18 mouse cellular contexts compared by ENCODE assay signal in genomic region chr11:105261601-105262351, GRCm38 (mm10). TPM values are rescaled to one million over a fixed set of nuclear protein-coding genes. Genes with fewer than 3 reads are reported as not detected.
A peak's percentile ranks its signal among the peaks of the same experiment; 100 is the strongest.
DNase-seq lines count a peak whose midpoint lies in the region; ATAC-seq and TF ChIP-seq lines count a peak whose summit lies in the region.
"Had no signal": no experiment of that assay in that cellular context is flagged by ENCODE, and none has a peak within 500 bp of the region (broad histone marks: within the 10 kb centered on the region; RNA-seq: fewer than 3 reads in every experiment).

No protein-coding gene starts in this region.

- H3K27ac ChIP-seq in intestine, embryonic 14.5 days (ENCODE audit: low read depth): no peak overlapping the region
- no peak overlapping the region for H3K27ac ChIP-seq in intestine, postnatal 0 days (ENCODE audit: low read depth, low read length)
- H3K27ac ChIP-seq in embryonic fibroblast, embryonic 13.5 days (ENCODE audit: insufficient read depth, low read length): peak overlapping the region; percentile 96
- H3K27ac ChIP-seq: hindbrain, embryonic 10.5 days; liver, embryonic 14.5 days; macrophage had no signal

- H3K9me3 ChIP-seq in intestine, embryonic 14.5 days (ENCODE audit: control insufficient read depth, low read length): no peaks in the 10 kb centered on the region
- no peaks in the 10 kb centered on the region for H3K9me3 ChIP-seq in intestine, postnatal 0 days (ENCODE audit: control insufficient read depth)
- H3K9me3 ChIP-seq: hindbrain, embryonic 10.5 days had no signal

- H3K27me3 ChIP-seq in intestine, embryonic 14.5 days (replicated peaks; ENCODE audit: control insufficient read depth, insufficient read depth, low read length): no peaks in the 10 kb centered on the region
- no peaks in the 10 kb centered on the region for H3K27me3 ChIP-seq in intestine, postnatal 0 days (replicated peaks; ENCODE audit: control insufficient read depth, insufficient read depth, low read length)
- H3K27me3 ChIP-seq: heart, embryonic 12.5 days had no signal

- no peak for TF ChIP-seq POLR2A in embryonic fibroblast, embryonic 13.5 days (IDR thresholded peaks at IDR 0.05; ENCODE audit: low read depth, low read length)

- H3K4me1 ChIP-seq in intestine, embryonic 14.5 days (replicated peaks; ENCODE audit: control insufficient read depth, insufficient read depth, low read length): no peaks in the 10 kb centered on the region; the same call in 1 of the 2 replicates
- no peaks in the 10 kb centered on the region for H3K4me1 ChIP-seq in intestine, postnatal 0 days (replicated peaks; ENCODE audit: control insufficient read depth, insufficient read depth, low read length)
- H3K4me1 ChIP-seq in embryonic fibroblast, embryonic 13.5 days (ENCODE audit: control insufficient read depth, insufficient read depth, low read length): peaks cover 18% of the 10 kb centered on the region
- H3K4me1 ChIP-seq: heart, embryonic 12.5 days; hindbrain, embryonic 10.5 days had no signal

- H3K36me3 ChIP-seq in intestine, embryonic 14.5 days (ENCODE audit: control insufficient read depth, insufficient read depth, low read length): peaks cover 68% of the 10 kb centered on the region
- H3K36me3 ChIP-seq in intestine, postnatal 0 days (ENCODE audit: control insufficient read depth, insufficient read depth): peaks cover 33% of the 10 kb centered on the region

- no peak for TF ChIP-seq CTCF in intestine, postnatal 0 days (IDR thresholded peaks at IDR 0.05; ENCODE audit: low read depth)
- no peak for TF ChIP-seq CTCF in embryonic fibroblast, embryonic 13.5 days (IDR thresholded peaks at IDR 0.05; ENCODE audit: borderline replicate concordance, insufficient read depth, low read length)

- WGBS in intestine, embryonic 14.5 days: 63% methylated on average over 4 of the region's 4 CpGs
- 76% methylated on average over 4 of the region's 4 CpGs for WGBS in intestine, postnatal 0 days

- H3K4me2 ChIP-seq in intestine, embryonic 14.5 days (ENCODE audit: low read length): no peak overlapping the region
- H3K4me2 ChIP-seq in intestine, postnatal 0 days (replicated peaks; ENCODE audit: low read depth): no peak overlapping the region
- H3K4me2 ChIP-seq: heart, embryonic 12.5 days had no signal

- 0 out of 2 replicates have a peak, but pooled peaks have one; percentile 19 for ATAC-seq in intestine, embryonic 14.5 days (replicated peaks; ENCODE audit: low FRiP score, low TSS enrichment, low read depth)
- no peak for ATAC-seq in intestine, postnatal 0 days
- ATAC-seq: midbrain, embryonic 16.5 days had no signal

- no peak overlapping the region for H3K4me3 ChIP-seq in intestine, embryonic 14.5 days (ENCODE audit: low read depth, low read length)
- H3K4me3 ChIP-seq in intestine, postnatal 0 days (ENCODE audit: low read depth, low read length): no peak overlapping the region
- H3K4me3 ChIP-seq in embryonic fibroblast, embryonic 13.5 days (ENCODE audit: insufficient read depth, low read length): no peak overlapping the region
- H3K4me3 ChIP-seq: heart, embryonic 12.5 days; hindbrain, embryonic 10.5 days had no signal

- no peak overlapping the region for H3K9ac ChIP-seq in intestine, embryonic 14.5 days (ENCODE audit: low read length)
- no peak overlapping the region for H3K9ac ChIP-seq in intestine, postnatal 0 days (ENCODE audit: low read depth, low read length)
- H3K9ac ChIP-seq: heart, embryonic 12.5 days; liver, embryonic 14.5 days had no signal

- no peak for DNase-seq in intestine, embryonic 14.5 days (ENCODE audit: low spot score)
- DNase-seq in embryo, embryonic 10.5 days (ENCODE audit: low spot score): peak; percentile 55
- DNase-seq in mesoderm, embryonic 11.5 days (ENCODE audit: low read depth, low spot score): peak; percentile 76
- no peak for DNase-seq in kidney, adult 18-20 months
- DNase-seq in gastrocnemius, postnatal 4 days (ENCODE audit: low spot score in 2 of 2): no peak
- DNase-seq: adrenal gland, postnatal 14 days; cerebellum, adult 2 months; gastrocnemius, postnatal 25 days; kidney, adult 8-10 months; right cerebral cortex, postnatal 4 days had no signal

RNA-seq across cellular contexts. Expression of gene Mrc2, which starts 30.7 kb away (rescaled TPM):
- 8.7 and 8.8 TPM in 2 replicates for polyA plus RNA-seq in intestine, embryonic 14.5 days (2014; fragmentation: Nextera tagmentation; extraction: Ambion mirVana)
- 1.7 TPM in 2 replicates for polyA plus RNA-seq in intestine, postnatal 0 days (2015; fragmentation: Nextera tagmentation; extraction: Ambion mirVana)
- polyA plus RNA-seq in embryonic fibroblast, embryonic 13.5 days (2011; ENCODE audit: insufficient read length, low read depth, missing spikeins): 144 and 150 TPM in 2 replicates
- total RNA-seq in gastrocnemius, postnatal 4 days (2021): 10 to 100 TPM; 78.1 to 79.3 TPM
- total RNA-seq: common myeloid progenitor, adult 5-6 weeks had no signal
- polyA plus RNA-seq: macrophage had no signal

Comparison
In these comparisons a context has a peak if more than half of its experiments do, and no peak if none do; other contexts are left out.
1. DNase-seq: peak in embryo, embryonic 10.5 days (single experiment) and mesoderm, embryonic 11.5 days (single experiment); none in intestine, embryonic 14.5 days (single experiment), kidney, adult 18-20 months (single experiment) and gastrocnemius, postnatal 4 days (0 of 2).
2. RNA of gene Mrc2, which starts 30.7 kb away (polyA plus RNA-seq): 144 to 150 TPM in embryonic fibroblast, embryonic 13.5 days; 8.7 to 8.8 TPM in intestine, embryonic 14.5 days and 1.7 TPM in intestine, postnatal 0 days; every median in the first group is over 10 times any median in the second.